Mouse (Mus musculus): ENCODE results near the gene Gfm2.

DNA sequence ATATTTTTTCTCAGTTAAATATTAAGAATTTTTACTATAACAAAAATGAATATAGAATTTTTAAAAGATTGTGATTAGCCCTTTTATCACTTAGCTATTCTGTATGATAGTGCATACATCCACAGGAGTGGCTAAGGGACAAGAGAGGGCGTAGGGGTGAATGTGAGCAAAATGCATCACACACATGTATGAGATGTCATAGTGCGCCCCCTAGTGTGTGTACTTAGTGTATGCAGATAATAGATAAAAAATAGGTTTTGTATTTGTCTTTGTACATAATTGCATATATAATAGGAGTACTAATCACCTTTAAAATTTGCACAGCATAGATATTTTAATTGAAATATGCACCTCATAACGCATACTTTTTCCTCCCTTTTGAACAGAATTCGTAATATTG, 8.1 kb downstream of the Gfm2 start:
- peak; percentile 74 for TF ChIP-seq MYC (IDR thresholded peaks at IDR 0.05; ENCODE audit: low read depth, low read length)
- TF ChIP-seq CTCF (IDR thresholded peaks at IDR 0.05 in 2 of 3, conservative IDR thresholded peaks at IDR 0.05 in 1 of 3; ENCODE audit: control insufficient read depth in 1 of 3, insufficient read depth in 1 of 3, low read depth in 2 of 3, low read length in 3 of 3, poor library complexity in 1 of 3, severe bottlenecking in 1 of 3), result peak; percentile 42 to 84 (median 66)

All from MEL (cell line).